Mouse (Mus musculus) heart, postnatal 0 days (tissue): Measurements from ENCODE around the gene Prelp. TPM values are rescaled to one million over a fixed set of nuclear protein-coding genes. Genes with fewer than 3 reads are reported as not detected.

ENCODE experiments used
- ATAC-seq: fragments of 200-750 bp; cut with Nextera tagmentation; 2 replicates; pipeline ENCODE4 v1.8.0; 2017; ENCODE audit warnings: low read depth, moderate number of reproducible peaks, moderate library complexity; ENCODE audit not compliant: insufficient read depth
- DNase-seq: peaks from one replicate; pipeline ENCODE4 v3.0.0-alpha.2; 2016; ENCODE audit warnings: low spot score
- H3K27ac ChIP-seq: fragments of 300-500 bp; sonication (generic); 2 replicates; pipeline ENCODE4 v1.5.1; 2014; ENCODE audit warnings: low read depth, mild to moderate bottlenecking
- H3K27me3 ChIP-seq: fragments of 300-500 bp; sonication (generic); 2 replicates; pipeline ENCODE4 v1.6.1; 2014; ENCODE audit warnings: low read length, mixed read lengths; ENCODE audit not compliant: control insufficient read depth, insufficient read depth
- H3K36me3 ChIP-seq: fragments of 300-500 bp; sonication (generic); replicated peaks from 2 replicates; pipeline ENCODE4 v1.6.1; 2014; ENCODE audit warnings: low read length, mixed read lengths; ENCODE audit not compliant: control insufficient read depth, insufficient read depth
- H3K4me1 ChIP-seq: fragments of 300-500 bp; sonication (generic); 2 replicates; pipeline ENCODE4 v1.6.1; 2014; ENCODE audit warnings: antibody characterized with exemption; ENCODE audit not compliant: control insufficient read depth, insufficient read depth
- H3K4me2 ChIP-seq: fragments of 300-500 bp; sonication (generic); 2 replicates; pipeline ENCODE4 v1.6.1; 2014; ENCODE audit warnings: low read depth, mild to moderate bottlenecking, low read length, moderate library complexity
- H3K4me3 ChIP-seq: fragments of 300-500 bp; sonication (generic); 2 replicates; pipeline ENCODE4 v1.5.1; 2014; ENCODE audit warnings: low read depth, low read length
- H3K9ac ChIP-seq: fragments of 300-500 bp; sonication (generic); replicated peaks from 2 replicates; pipeline ENCODE4 v1.6.1; 2014; ENCODE audit warnings: low read depth, low read length, mixed read lengths
- H3K9me3 ChIP-seq: fragments of 300-500 bp; sonication (generic); replicated peaks from 2 replicates; pipeline ENCODE4 v1.6.1; 2016; ENCODE audit warnings: low read length; ENCODE audit not compliant: control insufficient read depth
- CTCF ChIP-seq: IDR thresholded peaks from 2 replicates; pipeline ENCODE4 v1.5.1; 2016; ENCODE audit warnings: antibody characterized with exemption, control low read depth, low read depth
- EP300 ChIP-seq: IDR thresholded peaks from 2 replicates; pipeline ENCODE4 v1.6.1; 2016; ENCODE audit warnings: antibody characterized with exemption, low read depth
- WGBS: fragments of 180-500 bp; shearing (Covaris S2); extraction: QIAGEN DNeasy Blood & Tissue Kit; methylation state at CpG from one replicate; pipeline ENCODE4 v1.1.7; 2014; 5-methylcytosine and 5-hydroxymethylcytosine counted together
- polyA plus RNA-seq: library from polyadenylated mRNA; unstranded; fragments of >200 nt; fragmentation: Nextera tagmentation; extraction: Ambion mirVana; gene quantifications from 2 replicates; pipeline ENCODE4 v1.2.1, GENCODE M21; 2015
- total RNA-seq: library from RNA; depleted of rRNA; stranded (reverse); fragments of >200 nt; gene quantifications from 2 replicates; pipeline ENCODE4 v1.2.3, GENCODE M21; 2014; ENCODE audit warnings: low replicate concordance

Prelp gene
- total and polyA plus RNA-seq, 2 experiments from 2014 or later = 5.4 to 6.5 TPM

- Histone ChIP-seq H3K4me1 (peaks cover 13% of the 10 kb centered on the region; the same call in 1 of the 2 replicates), H3K27me3 (no peaks in the 10 kb centered on the region), H3K36me3 (no peaks in the 10 kb centered on the region), H3K4me2 (no peak overlapping the region), H3K4me3 (no peak overlapping the region), H3K27ac (no peak overlapping the region), H3K9ac (no peak overlapping the region), H3K9me3 (no peaks in the 10 kb centered on the region)
- ATAC-seq (no peak), DNase-seq (no peak)
- TF ChIP-seq EP300 (no peak), CTCF (no peak)
- WGBS = 87% methylated on average over 6 of the region's 6 CpGs
Observed at GRCm38 (mm10) chr1:133897293-133897692, 23.9 kb downstream of the Prelp start.

- H3K9ac ChIP-seq = no peak overlapping the region
- H3K36me3 ChIP-seq = no peaks in the 10 kb centered on the region
- 7% methylated on average over 5 of the region's 5 CpGs for WGBS
- peaks cover 39% of the 10 kb centered on the region for H3K4me1 ChIP-seq
- H3K27me3 ChIP-seq = no peaks in the 10 kb centered on the region
- DNase-seq = peak; percentile 58
- TF ChIP-seq EP300 (no peak), CTCF (no peak)
- peak; percentile 56 for ATAC-seq
- no peaks in the 10 kb centered on the region for H3K9me3 ChIP-seq
- no peak overlapping the region for H3K4me3 ChIP-seq
- no peak overlapping the region; the same call in 1 of the 2 replicates for H3K4me2 ChIP-seq
- H3K27ac ChIP-seq = peak overlapping the region; percentile 68; the same call in 1 of the 2 replicates
Observed at GRCm38 (mm10) chr1:133891489-133891888, 29.7 kb downstream of the Prelp start.

- no peak overlapping the region for H3K9ac ChIP-seq
- peaks cover 35% of the 10 kb centered on the region for H3K4me1 ChIP-seq
- no peak for TF ChIP-seq CTCF
- TF ChIP-seq EP300 = no peak
- no peaks in the 10 kb centered on the region for H3K36me3 ChIP-seq
- ATAC-seq = no peak; the same call in 1 of the 2 replicates
- peak overlapping the region; percentile 50 for H3K4me2 ChIP-seq
- H3K27ac ChIP-seq = peak overlapping the region; percentile 50
- no peaks in the 10 kb centered on the region for H3K27me3 ChIP-seq
- DNase-seq = peak; percentile 13
- H3K9me3 ChIP-seq = no peaks in the 10 kb centered on the region
- 23% methylated on average over 20 of the region's 20 CpGs for WGBS
- no peak overlapping the region for H3K4me3 ChIP-seq
Observed at GRCm38 (mm10) chr1:133889949-133890598, 31.1 kb downstream of the Prelp start.

GRCm38 (mm10) chr1:133887538-133888250, 33.5 kb downstream of the Prelp start:
- DNase-seq (no peak), ATAC-seq (no peak)
- no peak overlapping the region for H3K27ac ChIP-seq
- no peak overlapping the region for H3K4me3 ChIP-seq
- H3K4me2 ChIP-seq = no peak overlapping the region
- TF ChIP-seq CTCF = no peak
- TF ChIP-seq EP300 = no peak
- WGBS = 89% methylated on average over 5 of the region's 5 CpGs
- H3K4me1 ChIP-seq = peaks cover 30% of the 10 kb centered on the region
- no peaks in the 10 kb centered on the region for H3K9me3 ChIP-seq
- no peaks in the 10 kb centered on the region for H3K36me3 ChIP-seq
- H3K9ac ChIP-seq = no peak overlapping the region
- no peaks in the 10 kb centered on the region for H3K27me3 ChIP-seq

DNA sequence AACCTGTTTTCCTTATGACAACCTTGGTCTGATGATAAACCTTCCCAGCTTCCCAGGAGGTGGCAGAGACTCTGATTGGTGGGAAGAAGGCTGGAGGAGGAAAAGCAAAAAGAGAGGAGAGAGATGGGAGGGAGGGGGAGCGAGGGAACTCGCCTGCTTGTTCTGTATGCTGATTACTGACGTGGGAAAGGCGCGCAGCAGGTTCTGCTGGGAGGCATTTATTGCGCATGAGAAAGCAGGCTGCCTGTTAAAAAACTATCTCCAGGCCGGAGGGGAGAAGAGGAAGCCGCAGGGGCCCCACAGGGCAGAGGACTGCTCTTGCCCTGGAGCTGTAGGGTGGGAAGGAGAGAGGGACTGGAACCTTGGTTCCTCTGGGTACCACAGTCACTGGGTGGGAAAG, 34.2 kb downstream of the Prelp start:
- Histone ChIP-seq H3K9ac (no peak overlapping the region), H3K4me3 (no peak overlapping the region), H3K27ac (no peak overlapping the region), H3K36me3 (no peaks in the 10 kb centered on the region), H3K9me3 (no peaks in the 10 kb centered on the region), H3K4me1 (peaks cover 34% of the 10 kb centered on the region), H3K27me3 (no peaks in the 10 kb centered on the region), H3K4me2 (no peak overlapping the region)
- ATAC-seq (no peak), DNase-seq (no peak)
- TF ChIP-seq EP300 (no peak), CTCF (no peak)
- WGBS = 25% methylated on average over 8 of the region's 8 CpGs
